Comparison of ENCODE assay signal across 11 mouse cellular contexts in the genomic region with DNA sequence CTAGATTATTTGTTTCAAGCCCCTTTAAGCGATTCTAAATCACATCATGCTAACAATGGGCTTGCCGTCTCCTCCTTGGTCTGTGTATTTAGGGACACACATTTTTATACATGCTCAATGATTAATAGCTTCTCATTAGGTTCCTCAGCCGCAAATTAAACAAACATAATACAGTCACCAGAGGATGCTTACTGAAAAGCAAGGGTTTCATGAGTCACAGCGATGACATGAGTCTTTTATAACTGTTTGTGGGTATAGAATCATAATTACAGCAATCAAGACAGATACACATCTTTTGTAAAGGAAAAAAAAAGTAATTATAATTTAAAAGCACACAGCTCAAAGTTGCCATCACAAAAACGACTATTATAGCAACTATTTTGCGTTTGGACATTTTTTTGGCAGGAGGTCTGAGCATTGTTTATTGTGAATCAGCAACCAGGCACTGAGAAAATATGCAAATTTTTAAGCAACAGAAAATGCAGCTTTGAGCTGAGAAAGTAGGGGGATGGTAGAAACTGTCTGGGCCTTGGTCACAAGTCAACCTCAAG. TPM values are rescaled to one million over a fixed set of nuclear protein-coding genes. Genes with fewer than 3 reads are reported as not detected.
DNase-seq lines count a peak whose midpoint lies in the region; ATAC-seq lines count a peak whose summit lies in the region.
"Had no signal": no experiment of that assay in that cellular context is flagged by ENCODE, and none has a peak within 500 bp of the region (broad histone marks: within the 10 kb centered on the region; RNA-seq: fewer than 3 reads in every experiment).

No protein-coding gene starts in this region.

- 56% methylated on average over 6 of the region's 6 CpGs for WGBS in heart, embryonic 16.5 days
- 41% methylated on average over 6 of the region's 6 CpGs for WGBS in midbrain, embryonic 12.5 days

- ATAC-seq in heart, embryonic 16.5 days (replicated peaks; ENCODE audit: extremely low read depth, insufficient read depth, low FRiP score): no peak
- 0 out of 2 replicates have a peak, but pooled peaks have one; percentile 41 for ATAC-seq in midbrain, embryonic 12.5 days (ENCODE audit: low FRiP score, low read depth)

- H3K9me3 ChIP-seq in heart, embryonic 16.5 days (replicated peaks; ENCODE audit: control insufficient read depth, low read length): no peaks in the 10 kb centered on the region
- H3K9me3 ChIP-seq in midbrain, embryonic 12.5 days: no peaks in the 10 kb centered on the region
- H3K9me3 ChIP-seq: limb, embryonic 13.5 days had no signal

- no peak overlapping the region for H3K9ac ChIP-seq in heart, embryonic 16.5 days (ENCODE audit: low read length)
- H3K9ac ChIP-seq in midbrain, embryonic 12.5 days (replicated peaks): no peak overlapping the region
- H3K9ac ChIP-seq: limb, embryonic 13.5 days had no signal

- 0 out of 2 replicates have a peak, but pooled peaks cover 2% of the 10 kb centered on the region for H3K4me1 ChIP-seq in heart, embryonic 16.5 days (ENCODE audit: control insufficient read depth, insufficient read depth, low read length)
- H3K4me1 ChIP-seq in midbrain, embryonic 12.5 days: peaks cover 13% of the 10 kb centered on the region

- no peak overlapping the region for H3K4me3 ChIP-seq in heart, embryonic 16.5 days (ENCODE audit: low read length)
- no peak overlapping the region for H3K4me3 ChIP-seq in midbrain, embryonic 12.5 days
- H3K4me3 ChIP-seq: limb, embryonic 13.5 days had no signal

- no peak overlapping the region for H3K27ac ChIP-seq in heart, embryonic 16.5 days (ENCODE audit: low read length)
- H3K27ac ChIP-seq in midbrain, embryonic 12.5 days (replicated peaks): no peak overlapping the region
- H3K27ac ChIP-seq: limb, embryonic 13.5 days had no signal

- DNase-seq in heart, postnatal 10 days: no peak
- DNase-seq in A20 (ENCODE audit: low read depth, low spot score): peak; percentile 77
- DNase-seq in fibroblast of lung, adult 2 months (ENCODE audit: low read depth): peak; percentile 46
- DNase-seq in urinary bladder, adult 18-20 months (ENCODE audit: low spot score in 2 of 2): no peak
- no peak for DNase-seq in kidney, adult 11 months
- no peak for DNase-seq in left cerebral cortex, adult 11 months (ENCODE audit: low spot score)
- DNase-seq: gastrocnemius, postnatal 36 days; kidney, postnatal 14 days had no signal

- peak overlapping the region; percentile 53; the same call in 1 of the 2 replicates for H3K4me2 ChIP-seq in heart, embryonic 16.5 days (ENCODE audit: low read depth, low read length)
- H3K4me2 ChIP-seq in midbrain, embryonic 12.5 days (replicated peaks): peak overlapping the region; percentile 30; the same call in 1 of the 2 replicates

- H3K36me3 ChIP-seq in heart, embryonic 16.5 days (ENCODE audit: control insufficient read depth, insufficient read depth): no peaks in the 10 kb centered on the region
- H3K36me3 ChIP-seq in midbrain, embryonic 12.5 days: no peaks in the 10 kb centered on the region
- H3K36me3 ChIP-seq: limb, embryonic 13.5 days had no signal

- intact Hi-C loops in heart, postnatal 10 days (cut with DNase I): no loop called here

- no peaks in the 10 kb centered on the region for H3K27me3 ChIP-seq in heart, embryonic 16.5 days (ENCODE audit: control insufficient read depth, insufficient read depth, low read length)
- H3K27me3 ChIP-seq in midbrain, embryonic 12.5 days: 0 out of 2 replicates have a peak, but pooled peaks cover under 1% of the 10 kb centered on the region
- H3K27me3 ChIP-seq: limb, embryonic 13.5 days had no signal

RNA-seq across cellular contexts. Expression of a gene that starts 6.5 kb away (rescaled TPM):
- 11.5 and 15.2 TPM in 2 replicates for polyA plus RNA-seq in heart, embryonic 16.5 days (2015; fragmentation: Nextera tagmentation; extraction: Ambion mirVana)
- 1 to 10 TPM; 1.3 to 3.4 TPM for total RNA-seq in heart, postnatal 10 days (2021)
- polyA plus RNA-seq in midbrain, embryonic 12.5 days (2016; fragmentation: Nextera tagmentation; extraction: Ambion mirVana): 48.4 and 55.7 TPM in 2 replicates

Comparison
In these comparisons a context has a peak if more than half of its experiments do, and no peak if none do; other contexts are left out.
1. DNase-seq: peak in A20 (single experiment) and fibroblast of lung, adult 2 months (single experiment); none in heart, postnatal 10 days (0 of 2), urinary bladder, adult 18-20 months (0 of 2), kidney, adult 11 months (single experiment) and left cerebral cortex, adult 11 months (single experiment).